Mouse (Mus musculus) MEL-GATA-1-ER (cell line): ENCODE measurements around the gene Diaph2.

Experiments
- DNase-seq: peaks from one replicate; pipeline ENCODE4 v3.0.0-alpha.2; 2012; ENCODE audit warnings: low read depth; ENCODE audit errors: extremely low read depth

Gene Diaph2

GRCm38 (mm10) chrX:129749571-129750061 lies at the start of gene Diaph2:
TSS of gene Diaph2 (plus strand) at chrX:129749742.
- no peak for DNase-seq

- no peak for DNase-seq
Measured at GRCm38 (mm10) chrX:129701634-129702312, 47.8 kb upstream of the Diaph2 start.

GRCm38 (mm10) chrX:129709656-129710055 lies 39.9 kb upstream of the Diaph2 start:
- no peak for DNase-seq

GRCm38 (mm10) chrX:129728717-129729220 lies 20.8 kb upstream of the Diaph2 start:
- DNase-seq: no peak

GRCm38 (mm10) chrX:129736562-129736961 lies 13.0 kb upstream of the Diaph2 start:
- no peak for DNase-seq

GRCm38 (mm10) chrX:129739226-129739625 lies 10.3 kb upstream of the Diaph2 start:
- no peak for DNase-seq

- peak; percentile 89 for DNase-seq
Measured at GRCm38 (mm10) chrX:129742981-129743380, 6.6 kb upstream of the Diaph2 start.

- no peak for DNase-seq
Measured at GRCm38 (mm10) chrX:129745976-129746375, 3.6 kb upstream of the Diaph2 start.

GRCm38 (mm10) chrX:129749102-129749501 lies 440 bp upstream of the Diaph2 start:
- DNase-seq: no peak

- no peak for DNase-seq
Measured at GRCm38 (mm10) chrX:129750094-129750569, 590 bp downstream of the Diaph2 start.

GRCm38 (mm10) chrX:129750606-129751005 lies 1.1 kb downstream of the Diaph2 start:
- no peak for DNase-seq

GRCm38 (mm10) chrX:129756606-129757005 lies 7.1 kb downstream of the Diaph2 start:
- DNase-seq: no peak

GRCm38 (mm10) chrX:129762649-129763048 lies 13.1 kb downstream of the Diaph2 start:
- DNase-seq: no peak

GRCm38 (mm10) chrX:129765378-129765777 lies 15.8 kb downstream of the Diaph2 start:
- no peak for DNase-seq

GRCm38 (mm10) chrX:129766811-129767210 lies 17.3 kb downstream of the Diaph2 start:
- no peak for DNase-seq

- DNase-seq: no peak
Measured at GRCm38 (mm10) chrX:129770625-129771024, 21.1 kb downstream of the Diaph2 start.

- no peak for DNase-seq
Measured at GRCm38 (mm10) chrX:129773556-129774255, 24.2 kb downstream of the Diaph2 start.

GRCm38 (mm10) chrX:129774478-129774877 lies 24.9 kb downstream of the Diaph2 start:
- DNase-seq: no peak

- peak; percentile 29 for DNase-seq
Measured at GRCm38 (mm10) chrX:129776761-129777160, 27.2 kb downstream of the Diaph2 start.

GRCm38 (mm10) chrX:129777404-129777962 lies 27.9 kb downstream of the Diaph2 start:
- DNase-seq: peak; percentile 6

GRCm38 (mm10) chrX:129781844-129782243 lies 32.3 kb downstream of the Diaph2 start:
- DNase-seq: peak; percentile 8

- DNase-seq: no peak
Measured at GRCm38 (mm10) chrX:129784062-129784461, 34.5 kb downstream of the Diaph2 start.
